Mouse (Mus musculus): ENCODE results near the gene 4930550C14Rik.

The 4930550C14Rik gene

DNA sequence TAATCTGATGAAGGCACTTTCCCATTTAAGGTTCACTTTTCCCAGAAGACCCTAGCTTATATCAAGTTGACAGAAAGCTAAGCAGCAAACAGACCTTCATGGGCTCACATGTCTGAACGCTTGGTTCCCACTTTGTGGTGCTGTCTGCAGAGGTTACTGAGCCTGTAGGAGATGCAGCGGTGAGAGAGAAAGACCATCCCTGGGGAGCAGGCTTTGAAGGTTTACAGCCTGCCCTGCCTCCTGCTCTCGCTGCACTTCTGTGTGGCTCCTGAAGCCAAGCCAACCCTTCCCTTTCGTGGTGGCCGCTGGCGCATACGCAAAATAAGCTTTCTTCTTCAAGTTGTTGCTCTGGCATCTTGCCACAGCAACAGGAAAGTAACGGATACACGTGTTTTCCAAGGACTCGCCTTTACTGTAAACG lies at the start of gene 4930550C14Rik:
Gene 4930550C14Rik (plus strand): TSS at position 35 of the 421 bp plus-strand sequence.
- DNase-seq (ENCODE audit: low read depth, low spot score) = peak; percentile 35

DNA sequence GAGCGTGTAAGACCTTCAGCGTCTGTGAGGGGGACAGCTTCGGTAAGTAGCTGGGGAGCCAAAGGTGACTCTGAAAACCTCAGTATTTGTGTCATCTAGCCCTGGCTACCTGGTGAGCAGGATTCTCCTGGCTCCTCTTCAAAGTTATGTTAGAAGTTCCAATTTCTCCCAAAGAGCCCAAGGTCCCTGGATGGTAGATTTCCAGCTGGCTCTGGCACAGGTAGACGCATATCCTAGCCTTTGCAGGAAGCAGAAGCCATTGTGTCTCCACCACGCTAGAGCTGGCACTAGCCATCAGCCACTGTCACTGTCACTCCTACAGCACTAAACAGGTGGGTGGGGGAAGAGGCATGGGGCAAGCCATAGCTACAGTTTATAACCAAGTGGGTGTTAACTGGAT lies 49.0 kb upstream of the 4930550C14Rik start:
- DNase-seq (ENCODE audit: low read depth, low spot score) = peak; percentile 51

DNA sequence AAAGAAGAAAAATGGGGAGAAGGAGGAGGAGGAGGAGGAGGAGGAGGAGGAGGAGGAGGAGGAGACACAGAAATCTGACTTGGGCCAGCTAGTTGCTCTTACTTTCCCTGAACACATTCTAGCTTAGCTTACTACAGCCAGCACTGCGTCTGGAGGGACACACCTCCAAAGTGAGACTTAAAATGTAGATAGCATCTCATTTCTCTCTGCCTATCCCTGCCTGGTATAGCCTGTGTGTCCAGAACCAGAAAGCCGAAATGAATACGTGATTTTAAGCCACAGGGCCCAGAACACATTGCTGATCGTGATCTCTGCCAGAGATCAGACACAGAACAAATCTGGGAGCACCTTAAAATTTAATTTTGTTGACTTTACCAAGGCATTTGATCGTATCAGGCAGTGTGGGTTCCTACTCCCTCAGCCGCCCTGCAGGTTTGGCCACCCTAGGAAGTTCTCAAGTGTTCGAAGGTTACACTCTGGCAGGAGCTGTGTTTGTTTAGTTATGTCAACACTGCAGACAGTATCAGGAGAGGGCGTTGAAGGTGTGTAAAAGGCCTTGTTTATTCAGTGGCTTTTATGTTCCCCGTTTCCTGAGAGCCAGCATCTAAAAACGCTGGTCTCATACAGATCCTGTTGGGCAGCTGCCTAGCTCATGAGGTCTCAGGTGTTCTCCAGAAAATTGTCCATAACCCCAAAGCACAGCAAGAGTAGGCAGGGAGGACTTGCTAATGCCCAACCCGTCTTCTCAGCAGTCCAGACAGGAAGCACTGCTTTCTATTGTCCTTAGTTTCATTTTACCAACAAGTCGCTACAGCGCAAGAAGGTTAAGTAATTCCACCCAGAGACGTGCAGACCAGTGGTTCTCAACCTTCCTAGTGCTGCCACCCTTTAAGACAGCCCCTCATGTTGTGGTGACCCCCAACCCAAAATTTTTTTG lies 45.6 kb upstream of the 4930550C14Rik start:
- no peak for DNase-seq (ENCODE audit: low read depth, low spot score)

DNA sequence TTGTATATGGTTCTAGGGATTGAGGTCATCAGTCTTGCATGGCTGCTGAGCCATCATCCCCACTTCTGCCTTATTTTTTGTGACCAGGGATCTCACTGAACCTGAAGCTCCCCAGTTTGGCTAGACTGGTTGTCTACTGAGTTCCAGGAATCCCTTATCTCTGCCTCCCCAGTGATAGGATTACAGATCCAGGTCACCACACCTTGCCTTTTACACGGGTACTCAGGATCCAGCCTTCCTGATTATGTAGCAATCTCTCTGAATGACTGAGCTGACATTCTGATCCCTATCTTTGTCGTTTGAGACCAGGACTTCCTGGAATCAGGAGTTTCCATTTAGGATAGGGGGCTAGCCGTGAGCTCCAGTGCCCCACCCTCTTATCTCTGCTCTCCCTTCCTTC lies 30.8 kb upstream of the 4930550C14Rik start:
- DNase-seq (ENCODE audit: low read depth, low spot score) = no peak

DNA sequence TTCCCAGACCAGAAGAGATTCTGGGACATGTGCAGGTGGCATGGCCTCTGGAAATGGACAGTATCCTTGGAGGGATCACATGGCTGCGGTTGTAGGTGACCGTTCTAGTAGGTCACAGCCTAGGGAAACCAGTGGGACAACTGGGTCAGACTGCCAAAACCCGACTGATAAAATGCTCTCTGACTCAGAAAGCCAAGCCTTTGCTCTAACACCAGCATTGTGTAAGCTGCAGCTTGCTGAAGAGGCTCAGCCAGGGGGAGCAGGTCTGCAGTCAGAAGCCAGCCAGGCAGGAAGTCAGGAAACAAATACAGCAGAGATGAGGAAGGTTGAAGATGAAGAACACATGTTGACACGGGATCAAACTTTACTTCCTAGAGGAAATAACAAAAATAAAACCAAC lies 26.2 kb upstream of the 4930550C14Rik start:
- no peak for DNase-seq (ENCODE audit: low read depth, low spot score)

DNA sequence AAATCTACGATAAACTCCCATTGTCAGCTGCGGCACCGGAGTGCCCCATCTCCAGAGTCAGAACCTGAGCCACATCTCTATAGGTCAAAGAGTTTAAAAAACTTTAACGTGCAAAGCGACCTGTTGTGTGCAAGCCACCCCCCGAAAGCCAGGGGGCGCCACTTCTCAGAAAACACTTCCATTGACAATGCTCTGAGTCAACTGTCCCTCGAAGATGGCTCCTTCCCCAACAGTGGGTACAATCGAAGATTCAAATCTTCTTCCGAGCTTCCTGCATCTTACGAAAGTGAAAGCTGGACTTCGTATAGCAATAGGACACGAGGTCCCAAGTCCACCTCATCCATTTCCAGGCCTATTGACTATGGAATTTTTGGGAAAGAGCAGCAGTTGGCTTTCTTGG lies 25.3 kb upstream of the 4930550C14Rik start:
- DNase-seq (ENCODE audit: low read depth, low spot score) = no peak

DNA sequence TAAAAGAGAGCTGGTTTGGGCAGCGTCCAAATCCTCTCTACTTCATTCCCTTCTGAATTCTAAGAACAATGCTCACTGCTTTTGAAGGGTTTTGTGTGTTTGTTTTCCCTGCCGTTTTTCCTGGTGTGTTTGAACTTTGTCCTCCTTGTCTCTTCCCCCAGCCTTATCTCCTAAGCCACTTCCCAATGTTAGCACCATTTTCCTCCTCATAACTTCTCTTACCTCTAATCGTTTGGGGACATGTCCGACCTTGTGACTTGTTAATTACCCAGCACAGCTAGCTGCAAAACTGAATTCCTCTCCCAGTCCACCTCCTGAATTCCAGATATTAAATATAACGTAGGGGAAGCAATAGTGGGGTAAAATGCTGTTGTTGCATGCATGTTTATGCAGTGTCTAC lies 24.5 kb upstream of the 4930550C14Rik start:
- no peak for DNase-seq (ENCODE audit: low read depth, low spot score)

DNA sequence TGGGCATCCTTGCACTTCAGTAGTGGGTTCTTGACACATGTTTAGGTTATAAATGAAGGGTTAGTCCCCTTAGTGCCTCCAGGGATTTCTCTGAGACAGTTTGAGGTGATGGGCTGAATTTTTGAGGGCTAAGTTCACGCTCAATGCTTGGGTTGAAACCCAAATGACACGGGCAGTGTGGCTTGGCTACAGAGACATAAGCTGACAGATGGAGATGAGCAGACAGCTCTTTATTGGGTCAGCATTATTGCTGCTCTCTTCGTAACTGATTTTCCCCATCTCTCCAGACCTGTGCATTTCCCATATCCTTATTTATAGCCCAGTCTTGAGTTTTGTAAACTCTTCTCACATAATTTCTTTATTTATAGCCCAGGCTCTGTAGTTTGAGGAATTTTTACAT lies 24.0 kb upstream of the 4930550C14Rik start:
- DNase-seq (ENCODE audit: low read depth, low spot score) = peak; percentile 57

DNA sequence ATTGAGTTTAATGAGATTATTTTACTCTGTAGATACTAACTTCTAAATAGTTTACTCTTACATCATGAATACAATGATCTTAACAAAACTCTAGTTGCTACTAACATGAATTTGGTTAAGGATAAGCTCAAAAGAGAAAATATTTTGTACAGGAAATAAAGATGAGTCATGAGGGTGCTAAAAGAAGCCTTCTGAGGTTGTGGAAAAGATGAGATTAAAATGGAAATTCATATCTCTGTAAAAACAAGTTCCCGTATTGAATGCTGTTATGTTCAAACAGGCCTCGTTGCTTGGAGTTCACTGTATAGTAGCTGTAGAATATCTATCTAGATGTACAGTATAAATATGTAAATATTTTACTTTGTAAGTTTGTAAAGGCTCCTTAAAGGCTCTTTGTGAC lies 21.5 kb upstream of the 4930550C14Rik start:
- DNase-seq (ENCODE audit: low read depth, low spot score) = no peak

DNA sequence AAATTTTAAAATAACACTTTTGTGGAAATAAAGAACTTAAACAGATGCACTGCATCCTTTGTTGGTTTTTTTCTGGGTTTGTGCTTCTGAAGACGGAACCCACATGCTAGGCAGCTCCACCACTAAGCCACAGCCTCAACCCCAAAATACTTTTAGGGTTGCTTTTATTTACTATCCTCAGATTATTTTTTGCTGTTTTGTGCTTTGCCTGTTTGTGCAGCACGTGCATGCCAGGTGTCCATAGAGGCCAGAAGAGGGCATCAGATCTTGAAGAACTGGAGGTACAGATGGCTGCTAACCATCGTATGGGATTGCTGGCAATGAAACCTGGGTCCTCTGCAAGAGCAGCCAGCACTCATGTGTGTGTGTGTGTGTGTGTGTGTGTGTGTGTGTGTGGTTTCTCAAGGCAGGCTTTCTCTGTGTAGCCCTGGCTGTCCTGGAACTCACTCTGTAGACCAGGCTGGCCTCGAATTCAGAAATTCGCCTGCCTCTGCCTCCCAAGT lies 21.0 kb upstream of the 4930550C14Rik start:
- DNase-seq (ENCODE audit: low read depth, low spot score) = peak; percentile 85

DNA sequence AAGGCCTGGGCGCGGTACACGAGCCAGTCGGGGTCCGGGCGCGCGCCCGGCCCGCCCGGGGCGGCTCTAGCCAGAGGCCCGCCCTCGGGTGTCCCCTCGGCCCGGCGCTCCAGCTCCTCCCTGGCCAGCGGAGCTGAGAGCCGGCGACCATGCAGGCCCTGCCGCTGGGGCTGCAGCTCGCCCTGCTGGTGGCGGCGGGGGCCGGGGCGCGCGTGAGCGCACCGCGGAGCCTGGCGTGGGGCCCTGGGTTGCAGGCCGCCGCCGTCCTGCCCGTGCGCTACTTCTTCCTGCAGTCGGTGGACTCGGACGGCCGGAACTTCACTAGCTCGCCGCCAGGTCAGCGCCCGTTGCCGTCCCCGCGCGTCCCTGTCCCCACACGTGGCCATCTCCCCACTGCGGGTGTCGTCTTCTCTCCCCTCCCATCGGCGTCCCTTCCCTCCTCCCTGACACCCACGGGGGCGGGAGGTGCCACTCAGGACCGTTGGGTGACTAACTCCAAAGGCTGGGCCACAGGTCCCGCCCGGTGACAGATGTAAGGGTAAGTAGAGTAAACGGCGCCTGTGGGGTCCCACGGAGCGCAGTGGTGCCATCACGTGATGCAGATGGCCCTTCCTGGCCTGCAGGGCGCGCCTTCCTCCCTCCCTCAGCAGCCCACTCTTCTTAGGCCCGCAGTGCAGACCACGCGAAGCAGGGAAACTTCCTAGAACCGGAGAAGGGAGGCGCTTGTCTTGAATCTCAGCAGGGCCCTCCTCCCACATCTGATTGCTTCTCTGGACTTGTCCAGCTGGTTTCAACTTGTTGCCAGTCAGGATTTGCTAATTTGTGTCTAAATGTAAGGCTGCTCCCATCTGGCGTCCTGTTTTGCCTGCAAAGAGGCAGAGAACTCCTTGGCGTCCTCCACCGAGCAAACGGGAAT lies 17.9 kb upstream of the 4930550C14Rik start, which contains the start of gene Kdelc2:
Gene Kdelc2 (plus strand): TSS at position 75 of the 916 bp plus-strand sequence.
- DNase-seq (ENCODE audit: low read depth, low spot score) = peak; percentile 96

DNA sequence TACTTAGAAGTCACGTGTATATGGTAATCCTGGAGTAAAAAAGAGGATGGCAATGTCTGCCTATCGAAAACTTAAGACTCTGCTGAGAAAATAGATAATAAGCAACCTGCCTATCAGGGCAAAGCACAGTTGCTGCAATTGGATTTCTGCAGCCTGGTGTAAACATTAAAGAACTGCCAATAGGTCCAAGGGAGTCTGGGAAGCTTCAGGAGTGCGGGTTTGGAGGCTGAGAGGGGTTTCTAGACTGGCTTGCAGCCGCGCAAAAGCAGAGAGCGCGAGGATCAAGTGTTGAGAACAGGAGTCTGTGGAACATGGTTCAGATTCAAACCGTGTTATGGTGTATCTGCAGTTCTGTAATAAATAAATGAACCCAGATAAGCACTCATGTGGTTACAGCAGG lies 17.3 kb upstream of the 4930550C14Rik start:
- DNase-seq (ENCODE audit: low read depth, low spot score) = no peak

DNA sequence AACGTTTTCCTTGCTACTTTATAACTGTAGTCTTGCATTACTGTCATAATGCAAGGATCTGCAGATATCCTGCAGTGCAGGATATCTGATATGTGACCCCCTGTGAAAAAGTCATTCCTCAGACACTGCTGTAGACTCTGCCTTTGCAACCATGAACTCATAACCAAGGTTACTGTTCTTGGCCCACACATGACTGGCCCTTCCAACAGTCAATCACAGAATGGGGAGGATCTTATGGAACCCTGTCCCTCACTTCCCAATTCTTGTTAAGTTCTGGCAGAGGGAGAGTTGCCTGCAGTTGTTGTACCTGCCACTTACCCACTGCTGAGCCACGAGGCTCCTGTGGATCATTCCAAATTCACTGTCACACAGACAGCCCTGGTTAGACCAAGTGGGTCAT lies 14.7 kb upstream of the 4930550C14Rik start:
- no peak for DNase-seq (ENCODE audit: low read depth, low spot score)

DNA sequence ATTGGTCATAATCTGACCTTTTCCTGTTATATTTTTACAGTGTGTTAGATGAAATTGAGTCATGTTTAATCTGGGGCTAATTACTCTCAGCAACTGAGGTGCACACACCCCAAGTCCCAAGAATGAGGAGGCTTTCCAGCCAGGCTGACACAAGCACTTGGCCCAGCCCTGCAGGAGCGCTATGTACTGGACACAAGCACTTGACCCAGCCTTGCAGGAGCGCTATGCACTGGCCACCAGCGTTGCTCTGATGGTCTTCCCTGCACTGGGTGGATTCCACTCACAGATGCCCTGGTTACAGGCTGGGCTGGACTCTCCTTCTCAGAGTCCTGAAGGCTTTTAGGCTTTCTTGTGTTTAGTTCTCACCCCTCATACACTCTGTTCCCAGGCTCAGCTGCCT lies 13.0 kb upstream of the 4930550C14Rik start:
- no peak for DNase-seq (ENCODE audit: low read depth, low spot score)

DNA sequence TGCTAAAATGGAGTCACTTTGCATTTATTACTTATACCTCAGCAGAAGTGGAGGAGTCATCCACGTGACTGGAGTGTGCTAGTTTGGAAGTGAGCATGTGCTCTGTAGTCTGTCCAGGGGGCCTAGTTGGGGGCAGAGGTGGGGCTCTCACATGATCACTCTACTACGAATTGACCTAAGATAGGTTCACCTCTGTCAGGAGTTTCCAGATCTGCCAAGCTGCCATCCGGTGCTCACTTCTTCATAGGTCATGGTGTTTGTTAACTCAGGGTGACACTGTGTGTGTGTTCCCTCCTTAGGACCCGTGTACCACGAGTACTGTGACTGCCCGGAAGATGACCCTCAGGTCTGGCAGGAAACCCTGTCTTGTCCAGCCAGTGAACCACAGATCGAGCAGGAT lies 12.0 kb upstream of the 4930550C14Rik start:
- no peak for DNase-seq (ENCODE audit: low read depth, low spot score)

DNA sequence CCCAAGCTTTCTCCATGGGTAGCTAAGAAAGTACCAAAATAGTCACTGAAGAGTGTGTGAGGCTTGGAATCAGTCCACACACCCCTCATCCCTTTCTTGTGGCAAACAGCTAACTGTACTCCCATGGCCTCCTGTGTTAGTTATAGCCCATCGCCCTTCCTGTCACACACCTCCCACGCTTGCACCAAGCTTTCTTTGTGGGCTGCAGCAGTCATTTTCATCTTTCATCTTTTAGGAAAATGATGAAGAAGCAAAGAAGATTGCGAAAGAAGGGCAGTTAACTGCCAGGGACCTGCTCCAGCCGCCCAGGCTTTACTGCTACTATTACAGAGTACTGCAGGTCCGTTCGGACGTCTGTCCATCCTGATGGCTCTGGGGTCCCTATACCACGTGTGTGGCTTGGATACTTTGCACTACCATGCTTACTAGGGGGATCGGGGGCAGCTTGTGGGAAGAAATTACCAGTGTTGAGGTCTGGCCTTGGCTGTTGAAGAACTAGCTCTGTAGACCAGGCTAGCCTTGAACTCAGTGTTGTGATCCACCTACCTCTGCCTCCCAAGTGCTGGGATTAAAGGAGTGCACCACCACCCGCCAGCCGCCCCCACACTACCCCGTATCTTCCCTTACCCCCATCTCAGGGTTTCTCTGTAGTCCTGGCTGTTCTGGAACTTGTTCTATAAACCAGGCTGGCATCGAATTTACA lies 4.3 kb upstream of the 4930550C14Rik start:
- peak; percentile 61 for DNase-seq (ENCODE audit: low read depth, low spot score)

DNA sequence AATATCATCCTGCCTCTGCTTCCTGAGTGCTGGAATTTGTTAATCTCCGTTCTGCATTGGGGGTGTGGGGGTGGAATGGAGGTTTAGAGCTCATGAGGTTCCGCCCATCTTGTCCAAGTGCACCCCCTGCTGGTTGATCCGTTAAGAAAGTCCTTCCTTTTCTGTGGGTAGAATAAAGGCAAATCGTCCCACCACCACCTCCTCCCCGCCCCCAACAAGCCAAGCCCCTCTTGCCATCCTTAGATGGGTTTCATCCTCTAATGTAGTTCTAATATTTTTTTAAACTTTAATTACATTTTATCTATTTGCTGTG lies 3.8 kb upstream of the 4930550C14Rik start:
- DNase-seq (ENCODE audit: low read depth, low spot score) = peak; percentile 91

DNA sequence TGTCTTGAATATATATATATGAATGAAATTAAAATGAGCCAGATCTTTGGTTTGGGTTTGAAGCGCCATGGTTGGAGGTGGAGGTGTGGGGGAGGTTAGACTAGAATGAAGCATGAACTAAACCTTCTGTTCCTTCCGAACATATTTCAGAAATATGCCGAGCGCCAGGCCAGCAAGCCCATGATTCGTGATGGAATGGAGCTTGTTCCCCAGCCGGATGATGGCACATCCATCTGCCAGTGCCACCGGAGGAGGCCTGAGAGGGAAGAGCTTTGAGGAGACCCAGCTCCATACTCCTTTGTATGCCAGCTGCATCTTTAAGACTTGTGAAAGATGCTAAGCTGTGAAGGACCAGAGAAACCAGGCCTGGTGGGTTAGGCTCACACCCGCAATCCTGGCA lies 2.6 kb upstream of the 4930550C14Rik start:
- peak; percentile 50 for DNase-seq (ENCODE audit: low read depth, low spot score)

DNA sequence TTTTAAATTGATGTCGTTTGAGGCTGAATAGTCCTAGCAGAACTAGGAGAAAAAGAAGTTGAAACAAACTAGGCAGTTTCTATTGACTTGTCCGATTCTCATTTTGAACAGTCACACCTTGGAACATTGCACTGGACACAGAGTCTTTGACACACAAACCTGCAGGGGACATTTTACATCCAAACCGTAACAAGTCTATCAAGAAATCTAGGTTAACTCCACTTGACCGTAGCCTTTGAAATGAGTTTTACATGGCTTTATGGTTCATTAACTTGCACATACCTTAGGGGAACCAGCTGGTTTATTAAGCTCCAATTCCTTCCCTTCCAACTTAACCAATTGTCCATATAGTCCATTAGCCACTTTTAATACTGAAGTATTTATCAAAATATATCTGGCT lies 1.4 kb upstream of the 4930550C14Rik start:
- no peak for DNase-seq (ENCODE audit: low read depth, low spot score)

DNA sequence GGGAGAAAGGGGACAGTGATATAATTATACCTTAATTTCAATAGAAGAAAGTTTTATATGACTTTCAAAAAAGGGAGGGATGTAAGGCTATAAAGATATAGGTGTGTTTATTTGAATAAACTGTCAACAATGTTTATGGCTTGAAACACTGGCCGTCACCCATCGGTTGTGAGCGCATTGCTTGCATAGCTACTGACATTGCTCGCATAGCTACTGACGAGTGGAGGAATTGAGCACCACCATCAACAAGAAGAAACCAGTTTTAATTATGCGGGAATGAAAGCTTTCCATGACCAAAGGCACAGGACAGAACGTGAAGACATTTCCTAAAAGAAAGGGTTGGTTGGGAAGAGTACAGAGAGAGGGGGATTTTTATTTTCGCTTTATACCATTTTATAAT lies 979 bp upstream of the 4930550C14Rik start:
- no peak for DNase-seq (ENCODE audit: low read depth, low spot score)

DNA sequence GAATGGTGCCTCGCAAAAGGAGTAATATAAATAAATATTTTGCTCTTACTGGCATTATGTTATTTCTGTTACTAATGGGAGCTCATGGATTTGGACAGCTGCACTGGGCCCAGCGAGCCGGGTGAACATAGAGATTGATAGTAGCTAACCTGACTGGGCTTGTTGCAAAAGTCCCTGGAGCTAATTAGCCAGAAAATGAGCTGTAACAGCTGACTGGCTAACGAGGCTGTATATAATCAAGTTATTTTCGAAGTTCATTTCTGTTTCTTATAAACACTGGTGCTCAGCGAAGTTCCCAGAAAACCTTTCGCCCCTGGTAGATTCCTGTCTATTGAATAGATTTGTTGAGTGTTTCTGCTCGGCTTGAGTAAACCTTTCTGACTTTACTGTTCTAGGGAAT lies 866 bp downstream of the 4930550C14Rik start:
- no peak for DNase-seq (ENCODE audit: low read depth, low spot score)
